Mouse (Mus musculus): Measurements from ENCODE around the gene Avp. TPM values are rescaled to one million over a fixed set of nuclear protein-coding genes. Genes with fewer than 3 reads are reported as not detected.

Avp gene
- 0.28 TPM in 1 of 2 replicates, not detected in the other for polyA plus RNA-seq (2015; fragmentation: Nextera tagmentation; extraction: Ambion mirVana)

DNA sequence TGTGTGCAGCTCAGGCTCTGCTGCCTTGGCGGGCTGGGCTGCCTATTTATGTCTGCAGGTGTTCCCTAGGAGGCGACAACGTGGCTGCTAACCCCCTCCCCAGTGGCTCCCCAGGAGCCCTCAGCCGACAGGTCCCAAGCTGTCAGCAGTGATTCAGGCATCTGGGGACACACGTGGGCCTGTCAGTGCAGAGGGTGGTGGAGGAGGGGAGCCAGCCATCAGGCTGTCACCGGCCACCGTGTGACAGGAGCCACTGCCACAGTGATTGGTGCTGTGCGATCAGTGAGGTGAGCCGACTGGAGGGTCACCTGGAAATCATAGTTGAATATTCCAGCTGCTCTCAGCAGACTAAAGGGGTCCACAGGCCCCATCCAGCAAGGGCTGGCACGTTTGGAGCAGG lies at the start of gene Avp:
Gene Avp (minus strand): TSS at position 3 of the 400 bp plus-strand sequence.

DNA sequence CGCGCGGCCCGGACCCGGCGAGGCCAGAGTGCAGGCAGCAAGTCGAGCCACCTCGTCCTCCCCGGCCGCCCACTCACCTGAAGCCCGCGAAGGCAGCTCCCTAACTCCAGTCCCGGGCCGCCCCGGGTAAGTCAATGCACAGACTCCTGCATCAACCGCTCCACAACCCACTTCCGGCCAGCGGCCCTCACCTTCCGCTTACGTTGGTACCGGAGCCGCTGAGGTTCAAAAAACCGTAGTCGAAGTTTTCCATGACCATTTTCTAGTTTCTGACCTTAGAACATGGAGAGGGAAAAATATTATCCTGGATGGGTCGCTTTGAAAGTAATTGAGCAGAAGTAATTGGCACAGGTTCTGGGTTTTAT lies 47.5 kb upstream of the Avp start, which contains the start of the genes Fastkd5 and Ubox5:
Gene Fastkd5 (minus strand): TSS at position 189 of the 365 bp plus-strand sequence.
Gene Ubox5 (minus strand): TSS at position 200 of the 365 bp plus-strand sequence.

DNA sequence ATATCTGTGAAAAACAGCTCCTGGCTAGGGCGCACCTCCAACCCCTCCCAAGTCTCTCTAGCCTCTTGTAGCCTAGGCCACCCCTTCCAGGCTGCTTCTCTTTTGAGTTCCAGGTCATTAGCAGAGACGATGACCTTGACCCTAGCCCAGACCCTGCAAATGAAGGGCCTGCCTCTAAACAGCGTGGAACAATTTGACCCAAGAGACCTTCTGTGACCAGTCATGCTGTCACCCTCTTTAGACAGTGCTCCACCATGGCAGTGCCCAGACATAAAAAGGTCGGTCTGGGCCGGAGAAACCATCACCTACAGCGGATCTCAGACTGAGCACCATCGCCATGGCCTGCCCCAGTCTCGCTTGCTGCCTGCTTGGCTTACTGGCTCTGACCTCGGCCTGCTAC lies 6.5 kb downstream of the Avp start, which contains the start of gene Oxt:
Gene Oxt (plus strand): TSS at position 301 of the 400 bp plus-strand sequence.

DNA sequence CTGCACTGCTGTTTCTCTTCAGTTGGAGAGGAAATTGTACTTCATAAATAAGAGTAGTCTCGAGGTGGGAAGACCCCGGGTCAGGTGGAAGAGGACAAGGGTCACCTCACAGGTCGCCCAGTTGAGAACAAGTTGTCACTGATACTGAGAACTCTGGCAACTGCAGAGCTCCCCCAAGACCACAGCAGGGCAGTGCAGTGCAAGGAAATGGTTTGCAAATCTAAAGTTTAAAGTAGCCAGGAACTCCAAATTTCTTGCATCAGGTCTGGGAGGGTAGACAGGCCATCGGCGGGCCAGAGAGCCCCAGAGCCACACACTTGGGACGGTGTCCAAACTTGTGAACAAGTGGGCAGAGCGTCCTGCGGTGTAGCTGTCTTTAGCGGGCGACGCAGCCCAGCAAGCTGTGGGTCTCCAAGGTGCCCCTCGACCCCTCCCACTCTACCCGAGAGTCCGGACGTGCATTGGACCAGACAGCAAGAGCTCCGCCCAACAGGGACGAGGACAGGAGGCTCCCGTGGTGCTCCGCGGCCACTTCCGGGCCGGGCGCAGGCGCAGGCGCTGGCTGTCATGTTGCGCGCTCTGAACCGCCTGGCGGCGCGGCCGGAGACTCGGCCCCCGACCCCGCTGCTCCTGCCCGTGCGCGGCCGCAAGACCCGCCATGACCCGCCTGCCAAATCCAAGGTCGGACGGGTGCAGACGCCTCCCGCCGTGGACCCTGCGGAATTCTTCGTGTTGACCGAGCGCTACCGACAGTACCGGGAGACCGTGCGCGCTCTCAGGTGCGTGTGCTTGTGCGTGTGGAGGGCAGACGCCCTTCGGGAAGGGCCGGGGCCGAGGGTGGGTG lies 18.9 kb downstream of the Avp start, which contains the start of gene Mrps26:
Gene Mrps26 (plus strand): TSS at position 531 of the 844 bp plus-strand sequence.

Small RNAs within 50 kb of the gene (microRNA-seq; reads per million reads assigned to microRNA genes)
- gene Gm23876 = not detected

Other genes starting within 250 kb of the Avp start
- 26.8 and 30.0 TPM in 2 replicates for gene Cpxm1, start 185.0 kb downstream of the Avp start, polyA plus RNA-seq (2015; fragmentation: Nextera tagmentation; extraction: Ambion mirVana)
- 0.11 and 0.14 TPM in 2 replicates for gene Gm28372, start 177.3 kb downstream of the Avp start, polyA plus RNA-seq (2015; fragmentation: Nextera tagmentation; extraction: Ambion mirVana)
- not detected in 2 replicates for gene 1700020A23Rik, start 177.3 kb downstream of the Avp start, polyA plus RNA-seq (2015; fragmentation: Nextera tagmentation; extraction: Ambion mirVana)
- gene Tmem239, start 176.1 kb downstream of the Avp start, polyA plus RNA-seq (2015; fragmentation: Nextera tagmentation; extraction: Ambion mirVana) = not detected in 2 replicates
- 71.9 and 85.9 TPM in 2 replicates for gene Vps16, start 158.2 kb downstream of the Avp start, polyA plus RNA-seq (2015; fragmentation: Nextera tagmentation; extraction: Ambion mirVana)
- gene Pced1a, start 157.9 kb downstream of the Avp start, polyA plus RNA-seq (2015; fragmentation: Nextera tagmentation; extraction: Ambion mirVana) = 12.0 and 13.1 TPM in 2 replicates
- gene Ptpra, start 132.3 kb downstream of the Avp start, polyA plus RNA-seq (2015; fragmentation: Nextera tagmentation; extraction: Ambion mirVana) = 144 and 145 TPM in 2 replicates
- 123 and 125 TPM in 2 replicates for gene Mrps26, start 18.8 kb downstream of the Avp start, polyA plus RNA-seq (2015; fragmentation: Nextera tagmentation; extraction: Ambion mirVana)
- 0.32 and 0.80 TPM in 2 replicates for gene Oxt, start 6.4 kb downstream of the Avp start, polyA plus RNA-seq (2015; fragmentation: Nextera tagmentation; extraction: Ambion mirVana)
- 7.4 TPM in 2 replicates for gene Fastkd5, start 47.5 kb upstream of the Avp start, polyA plus RNA-seq (2015; fragmentation: Nextera tagmentation; extraction: Ambion mirVana)
- gene Ubox5, start 47.5 kb upstream of the Avp start, polyA plus RNA-seq (2015; fragmentation: Nextera tagmentation; extraction: Ambion mirVana) = 5.2 and 7.0 TPM in 2 replicates
- gene Lzts3, start 60.2 kb upstream of the Avp start, polyA plus RNA-seq (2015; fragmentation: Nextera tagmentation; extraction: Ambion mirVana) = 16.8 and 22.0 TPM in 2 replicates
- gene Ddrgk1, start 82.1 kb upstream of the Avp start, polyA plus RNA-seq (2015; fragmentation: Nextera tagmentation; extraction: Ambion mirVana) = 83.6 and 96.8 TPM in 2 replicates
- 111 TPM in 2 replicates for gene Itpa, start 85.1 kb upstream of the Avp start, polyA plus RNA-seq (2015; fragmentation: Nextera tagmentation; extraction: Ambion mirVana)
- 0.55 and 0.61 TPM in 2 replicates for gene Slc4a11, start 115.0 kb upstream of the Avp start, polyA plus RNA-seq (2015; fragmentation: Nextera tagmentation; extraction: Ambion mirVana)